Mouse (Mus musculus) hindbrain, embryonic 16.5 days (tissue): ENCODE results near the gene Ccr7. TPM values are rescaled to one million over a fixed set of nuclear protein-coding genes. Genes with fewer than 3 reads are reported as not detected.

Experiments used
- ATAC-seq: fragments of 200-750 bp; cut with Nextera tagmentation; 2 replicates; pipeline ENCODE4 v1.8.0; 2017; ENCODE audit warnings: moderate TSS enrichment, moderate library complexity
- H3K27ac ChIP-seq: fragments of 300-500 bp; sonication (generic); 2 replicates; pipeline ENCODE4 v1.5.1; 2014; ENCODE audit warnings: low read depth, mild to moderate bottlenecking, control low read depth, low read length, moderate library complexity
- H3K27me3 ChIP-seq: fragments of 300-500 bp; sonication (generic); replicated peaks from 2 replicates; pipeline ENCODE4 v1.6.1; 2014; ENCODE audit warnings: low read length; ENCODE audit not compliant: control insufficient read depth, insufficient read depth
- H3K36me3 ChIP-seq: fragments of 300-500 bp; sonication (generic); 2 replicates; pipeline ENCODE4 v1.6.1; 2014; ENCODE audit warnings: mild to moderate bottlenecking, low read length, moderate library complexity, mixed read lengths; ENCODE audit not compliant: control insufficient read depth, insufficient read depth
- H3K4me1 ChIP-seq: fragments of 300-500 bp; sonication (generic); 2 replicates; pipeline ENCODE4 v1.6.1; 2014; ENCODE audit warnings: low read depth, low read length; ENCODE audit not compliant: control insufficient read depth, insufficient read depth
- H3K4me2 ChIP-seq: fragments of 300-500 bp; sonication (generic); 2 replicates; pipeline ENCODE4 v1.6.1; 2014; ENCODE audit warnings: mild to moderate bottlenecking, low read length, control low read depth, moderate library complexity
- H3K4me3 ChIP-seq: fragments of 300-500 bp; sonication (generic); 2 replicates; pipeline ENCODE4 v1.5.1; 2014; ENCODE audit warnings: mild to moderate bottlenecking, low read length, control low read depth, moderate library complexity
- H3K9ac ChIP-seq: fragments of 300-500 bp; sonication (generic); 2 replicates; pipeline ENCODE4 v1.6.1; 2014; ENCODE audit warnings: low read depth, mild to moderate bottlenecking, control low read depth, low read length, moderate library complexity
- H3K9me3 ChIP-seq: fragments of 300-500 bp; sonication (generic); 2 replicates; pipeline ENCODE4 v1.6.1; 2014; ENCODE audit warnings: mild to moderate bottlenecking, low read length, moderate library complexity; ENCODE audit not compliant: control insufficient read depth
- WGBS: fragments of 180-500 bp; shearing (Covaris S2); extraction: QIAGEN DNeasy Blood & Tissue Kit; methylation state at CpG from one replicate; pipeline ENCODE4 v1.1.7; 2014; 5-methylcytosine and 5-hydroxymethylcytosine counted together
- polyA plus RNA-seq: library from polyadenylated mRNA; unstranded; fragments of >200 nt; fragmentation: Nextera tagmentation; extraction: Ambion mirVana; gene quantifications from 2 replicates; pipeline ENCODE4 v1.2.1, GENCODE M21; 2015

Ccr7 gene
- polyA plus RNA-seq, 1 experiment from 2014 or later, result not detected

DNA sequence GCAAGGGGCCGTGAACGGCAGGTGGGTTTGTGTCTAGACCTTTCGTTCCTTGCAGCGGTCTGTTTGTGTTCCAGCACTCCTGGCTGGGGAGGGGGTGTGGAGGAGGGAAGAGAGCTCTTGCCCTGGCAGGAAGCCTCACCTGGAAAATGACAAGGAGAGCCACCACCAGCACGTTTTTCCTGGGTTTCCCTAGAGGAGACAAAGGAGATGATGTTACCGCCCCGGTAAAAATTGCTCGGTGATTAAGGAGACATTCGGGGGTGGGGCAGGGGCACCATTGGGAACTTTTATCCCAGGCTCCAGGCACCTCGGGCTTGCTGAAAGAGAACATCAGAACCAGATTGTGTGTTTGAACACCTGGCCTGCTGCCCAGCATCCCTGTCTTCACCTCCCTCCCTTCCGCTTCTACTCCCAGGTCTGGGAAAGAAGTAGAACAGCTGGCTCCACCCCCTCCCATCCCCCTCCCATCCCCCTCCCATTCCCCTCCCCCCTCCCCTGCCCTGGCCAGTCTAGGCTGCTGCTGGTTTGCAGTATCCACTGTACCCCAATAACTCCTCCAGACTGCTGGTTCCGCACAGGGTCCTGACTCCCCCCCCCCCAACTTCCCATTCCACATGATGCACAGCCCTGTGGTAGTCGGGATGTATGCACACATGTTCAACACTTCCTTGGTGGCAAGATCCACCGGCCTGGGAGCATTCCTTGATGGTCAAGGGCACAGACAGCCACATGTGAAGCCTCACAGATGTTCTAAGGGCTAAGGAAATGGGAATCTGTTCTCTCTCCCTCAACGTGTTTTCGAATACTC is 5.8 kb downstream of the Ccr7 start:
- WGBS, result 19% methylated on average over 15 of the region's 16 CpGs
- peak overlapping the region; percentile 11; the same call in 1 of the 2 replicates for H3K9ac ChIP-seq
- ATAC-seq, result no peak

DNA sequence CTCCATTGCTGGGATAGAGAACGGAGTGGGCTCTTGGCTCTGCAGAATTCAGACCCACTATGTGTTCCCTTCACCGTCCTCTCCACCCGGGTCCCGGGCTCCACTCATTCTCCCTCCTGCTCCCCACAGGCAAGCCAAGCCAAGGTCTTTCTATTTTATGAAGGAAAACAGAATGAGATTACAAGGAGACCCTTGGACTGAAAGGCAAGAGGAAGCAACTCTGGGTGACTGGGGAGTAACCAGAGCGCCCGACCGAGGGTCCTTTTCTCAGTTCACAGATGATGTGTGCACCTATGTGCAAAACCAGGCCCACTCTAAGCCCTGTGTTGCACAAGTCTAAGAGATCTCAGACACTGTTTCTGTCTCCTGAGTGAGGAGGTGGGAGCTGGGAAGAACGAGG is 6.5 kb downstream of the Ccr7 start:
- H3K36me3 ChIP-seq, result no peaks in the 10 kb centered on the region
- peaks cover 16% of the 10 kb centered on the region for H3K4me1 ChIP-seq
- 77% methylated on average over 8 of the region's 8 CpGs for WGBS
- H3K9me3 ChIP-seq, result no peaks in the 10 kb centered on the region
- H3K4me2 ChIP-seq, result no peak overlapping the region
- no peak overlapping the region for H3K27ac ChIP-seq
- H3K4me3 ChIP-seq, result no peak overlapping the region
- no peaks in the 10 kb centered on the region for H3K27me3 ChIP-seq
- no peak overlapping the region; the same call in 1 of the 2 replicates for H3K9ac ChIP-seq
- ATAC-seq, result no peak

More for the DNA sequence above, 5.8 kb downstream of the Ccr7 start:
- Histone ChIP-seq H3K9me3 (no peaks in the 10 kb centered on the region), H3K27ac (no peak overlapping the region), H3K4me3 (no peak overlapping the region), H3K27me3 (no peaks in the 10 kb centered on the region), H3K4me2 (no peak overlapping the region), H3K4me1 (peaks cover 16% of the 10 kb centered on the region), H3K36me3 (no peaks in the 10 kb centered on the region)

DNA sequence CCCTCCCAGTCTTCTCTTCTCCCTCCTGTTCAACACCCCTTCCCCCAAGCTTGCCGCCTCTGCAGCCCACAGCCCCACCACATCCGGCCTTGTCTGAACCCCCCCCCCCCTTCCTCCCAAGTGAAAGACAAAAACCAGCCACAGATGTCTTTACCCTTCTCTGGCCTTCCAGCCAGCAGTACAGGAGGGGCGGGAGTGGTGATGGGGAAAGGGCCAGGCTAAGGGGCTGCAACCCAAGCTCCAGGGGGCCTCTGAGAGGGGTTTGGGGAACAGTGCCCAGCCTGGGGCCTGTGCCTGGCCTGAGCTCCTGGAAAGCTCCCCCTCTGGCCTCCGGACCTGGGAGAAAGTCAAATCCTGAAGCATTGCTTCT is 7.0 kb downstream of the Ccr7 start:
- H3K4me1 ChIP-seq, result peaks cover 16% of the 10 kb centered on the region
- no peak overlapping the region for H3K4me2 ChIP-seq
- no peak overlapping the region for H3K4me3 ChIP-seq
- no peak overlapping the region for H3K9ac ChIP-seq
- no peaks in the 10 kb centered on the region for H3K9me3 ChIP-seq
- H3K36me3 ChIP-seq, result no peaks in the 10 kb centered on the region
- H3K27me3 ChIP-seq, result no peaks in the 10 kb centered on the region
- peak overlapping the region; percentile 35 for H3K27ac ChIP-seq
- 30% methylated on average over 4 of the region's 4 CpGs for WGBS
- no peak for ATAC-seq

DNA sequence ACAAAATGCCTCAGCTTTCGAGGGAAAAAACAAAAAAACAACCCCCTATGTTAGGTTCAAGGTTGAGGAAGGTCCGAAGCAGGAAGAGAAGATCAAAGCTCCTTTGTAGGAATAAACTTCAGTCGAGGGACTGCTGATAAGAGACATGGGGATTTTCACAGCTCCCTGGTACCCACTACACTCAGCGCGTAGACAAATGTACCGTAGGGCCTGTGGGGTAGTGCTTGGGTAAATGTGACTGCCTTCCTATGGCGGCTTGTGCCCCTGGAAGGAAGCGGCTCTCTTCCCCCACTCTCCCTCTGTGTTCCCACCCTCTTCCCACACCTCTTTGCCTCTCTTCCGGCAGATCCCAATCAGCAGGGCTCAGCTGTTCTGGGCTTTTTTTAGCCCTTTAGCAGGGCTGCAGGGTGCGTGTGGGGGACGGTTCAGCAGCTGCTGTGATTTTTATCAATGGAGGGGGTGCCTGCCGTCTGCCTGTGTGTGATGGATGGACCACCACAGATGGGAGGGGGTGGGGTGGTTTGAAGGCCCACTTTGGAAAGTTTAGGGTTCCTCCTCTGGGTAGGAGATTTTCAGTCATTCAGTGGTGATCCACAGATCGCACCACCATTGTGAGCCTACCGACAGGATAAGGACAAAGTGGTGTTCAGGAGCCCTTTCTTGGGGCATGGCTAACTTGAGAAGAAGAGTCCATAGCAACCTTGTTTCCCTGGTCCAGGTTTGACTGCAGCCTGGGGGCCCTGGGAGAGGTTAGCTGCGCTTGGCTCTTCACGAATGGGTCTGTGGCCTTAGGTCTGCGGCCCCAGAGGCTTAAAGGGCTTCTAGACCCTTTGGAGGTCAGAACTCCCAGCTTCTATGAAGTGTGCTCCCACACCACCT is 7.6 kb downstream of the Ccr7 start:
- Histone ChIP-seq H3K36me3 (no peaks in the 10 kb centered on the region), H3K27ac (peak overlapping the region; percentile 35), H3K27me3 (no peaks in the 10 kb centered on the region), H3K4me3 (no peak overlapping the region), H3K9me3 (no peaks in the 10 kb centered on the region), H3K4me2 (no peak overlapping the region), H3K9ac (no peak overlapping the region), H3K4me1 (peaks cover 20% of the 10 kb centered on the region)
- ATAC-seq, result no peak
- 46% methylated on average over 17 of the region's 17 CpGs for WGBS

DNA sequence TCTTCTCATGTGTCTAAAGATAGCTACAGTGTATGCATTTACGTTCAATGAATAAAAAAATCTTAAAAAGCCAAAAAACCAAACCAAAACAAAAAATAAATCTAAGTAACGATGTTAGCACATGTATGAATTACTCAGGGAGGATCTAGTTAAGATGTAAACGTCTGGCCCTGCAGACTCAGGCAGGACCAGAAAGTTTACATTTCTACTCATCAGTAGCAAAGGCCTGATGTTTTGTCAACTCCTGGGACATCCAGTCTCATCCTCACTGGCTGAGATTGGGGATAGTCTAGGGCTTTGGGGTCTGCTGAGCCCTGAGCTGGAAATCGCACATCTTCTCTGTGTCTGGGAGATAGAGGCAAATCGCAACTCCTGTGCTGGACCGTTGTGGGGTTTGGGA is 8.3 kb downstream of the Ccr7 start:
- Histone ChIP-seq H3K4me3 (no peak overlapping the region), H3K9ac (no peak overlapping the region), H3K27me3 (no peaks in the 10 kb centered on the region), H3K36me3 (no peaks in the 10 kb centered on the region), H3K27ac (no peak overlapping the region), H3K9me3 (no peaks in the 10 kb centered on the region), H3K4me2 (no peak overlapping the region), H3K4me1 (peaks cover 20% of the 10 kb centered on the region)
- 86% methylated on average over 6 of the region's 6 CpGs for WGBS
- no peak for ATAC-seq

DNA sequence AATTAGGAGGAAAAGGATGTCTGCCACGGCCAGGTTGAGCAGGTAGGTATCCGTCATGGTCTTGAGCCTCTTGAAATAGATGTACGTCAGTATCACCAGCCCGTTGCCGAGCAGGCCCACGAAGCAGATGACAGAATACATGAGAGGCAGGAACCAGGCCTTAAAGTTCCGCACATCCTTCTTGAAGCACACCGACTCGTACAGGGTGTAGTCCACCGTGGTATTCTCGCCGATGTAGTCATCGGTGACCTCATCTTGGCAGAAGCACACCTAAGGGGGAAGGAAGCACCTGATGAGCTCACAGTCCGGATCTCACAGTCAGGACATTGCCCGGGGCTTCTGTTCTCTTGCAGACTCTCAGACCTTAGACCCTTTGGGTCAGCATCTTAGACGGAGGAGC is 9.1 kb downstream of the Ccr7 start:
- H3K27ac ChIP-seq, result no peak overlapping the region
- no peak for ATAC-seq
- no peaks in the 10 kb centered on the region for H3K27me3 ChIP-seq
- no peaks in the 10 kb centered on the region for H3K9me3 ChIP-seq
- H3K4me1 ChIP-seq, result peaks cover 20% of the 10 kb centered on the region
- no peak overlapping the region for H3K4me3 ChIP-seq
- H3K9ac ChIP-seq, result no peak overlapping the region
- no peaks in the 10 kb centered on the region for H3K36me3 ChIP-seq
- H3K4me2 ChIP-seq, result no peak overlapping the region
- WGBS, result 95% methylated on average over 16 of the region's 16 CpGs

DNA sequence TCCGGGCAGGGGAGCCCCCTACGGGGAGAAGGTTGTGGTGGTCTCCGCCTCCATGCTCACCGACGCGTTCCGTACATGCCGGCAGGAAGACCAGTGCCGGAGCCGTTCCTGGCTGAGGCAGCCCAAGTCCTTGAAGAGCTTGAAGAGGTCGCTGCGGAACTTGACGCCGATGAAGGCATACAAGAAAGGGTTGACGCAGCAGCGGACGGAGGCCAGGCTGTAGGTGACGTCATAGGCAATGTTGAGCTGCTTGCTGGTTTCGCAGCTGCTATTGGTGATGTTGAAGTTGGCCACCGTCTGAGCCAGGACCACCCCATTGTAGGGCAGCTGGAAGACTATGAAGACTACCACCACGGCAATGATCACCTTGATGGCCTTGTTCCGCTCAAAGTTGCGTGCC is 9.9 kb downstream of the Ccr7 start:
- Histone ChIP-seq H3K4me3 (no peak overlapping the region), H3K9me3 (no peaks in the 10 kb centered on the region), H3K36me3 (no peaks in the 10 kb centered on the region), H3K27me3 (no peaks in the 10 kb centered on the region), H3K4me1 (peaks cover 20% of the 10 kb centered on the region), H3K4me2 (no peak overlapping the region), H3K9ac (no peak overlapping the region), H3K27ac (no peak overlapping the region)
- no peak for ATAC-seq
- 89% methylated on average over 23 of the region's 23 CpGs for WGBS

DNA sequence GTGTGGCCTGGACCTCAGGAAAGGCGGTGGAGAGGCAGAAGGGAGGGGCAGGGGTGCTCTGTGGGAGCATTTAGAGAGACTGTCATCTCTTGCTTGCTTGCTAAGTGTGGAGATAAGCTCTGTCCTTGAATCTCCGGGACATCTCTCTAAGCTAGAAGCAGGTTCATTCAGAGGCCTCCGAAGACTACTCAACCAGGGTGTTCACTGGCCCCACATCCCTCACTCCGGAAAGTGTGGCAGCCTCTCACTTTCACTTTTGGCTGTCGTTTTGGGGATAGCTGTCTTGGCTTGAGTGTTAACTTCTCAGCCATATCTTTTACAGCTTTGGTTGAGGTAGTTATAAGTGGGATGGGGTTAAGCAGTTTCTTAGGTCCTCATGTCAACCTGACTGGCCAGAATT is 10.4 kb downstream of the Ccr7 start:
- Histone ChIP-seq H3K36me3 (no peaks in the 10 kb centered on the region), H3K4me3 (no peak overlapping the region), H3K9me3 (no peaks in the 10 kb centered on the region), H3K27ac (no peak overlapping the region), H3K9ac (no peak overlapping the region), H3K4me1 (peaks cover 19% of the 10 kb centered on the region), H3K27me3 (no peaks in the 10 kb centered on the region), H3K4me2 (no peak overlapping the region)
- WGBS, result 86% methylated on average over 5 of the region's 5 CpGs
- ATAC-seq, result no peak
